Mouse (Mus musculus): Measurements from ENCODE around the gene Rtf1.

DNA sequence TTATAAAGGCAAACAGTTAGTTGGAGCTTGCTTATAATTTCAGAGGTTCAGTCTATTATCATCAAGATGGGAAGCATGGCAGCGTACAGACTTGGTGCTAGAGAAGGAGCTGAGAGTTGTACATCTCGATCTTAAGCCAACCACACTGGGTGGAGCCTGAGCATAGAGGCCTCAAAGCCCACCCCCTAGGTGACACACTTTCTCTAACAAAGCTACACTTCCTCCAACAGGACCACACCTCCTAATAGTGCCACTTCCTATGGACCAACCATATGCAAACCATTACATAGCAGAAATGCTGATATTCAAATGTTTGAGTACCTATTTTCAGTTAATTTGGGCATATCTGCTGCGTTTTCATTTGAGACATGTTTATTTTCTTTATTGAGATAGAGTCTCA is 35.1 kb downstream of the Rtf1 start:
- TF ChIP-seq POLR2A (IDR thresholded peaks at IDR 0.05; ENCODE audit: borderline replicate concordance, low read depth, low read length): no peak
- TF ChIP-seq CTCF (IDR thresholded peaks at IDR 0.05; ENCODE audit: low read depth, low read length): no peak

Measured in bone marrow macrophage, adult 2 months (primary cell).